21 mouse cellular contexts compared by ENCODE assay signal in genomic region chr1:13927964-13928363, GRCm38 (mm10).
"Had no signal": no experiment of that assay in that cellular context is flagged by ENCODE, and none has a peak within 500 bp of the region (broad histone marks: within the 10 kb centered on the region; RNA-seq: fewer than 3 reads in every experiment).

No protein-coding gene starts in this region.

- H3K4me1 ChIP-seq: liver, embryonic 12.5 days; liver, embryonic 15.5 days; neural tube, embryonic 12.5 days; neural tube, embryonic 15.5 days; stomach, embryonic 15.5 days had no signal

- H3K4me3 ChIP-seq: left cerebral cortex, adult 2 months; liver, embryonic 12.5 days; liver, embryonic 15.5 days; neural tube, embryonic 12.5 days; neural tube, embryonic 15.5 days; stomach, embryonic 15.5 days had no signal

- DNase-seq: kidney, adult 2 months; kidney, postnatal 25 days; layer of hippocampus, postnatal 36 days; liver; lung, adult 18-20 months; lung, postnatal 14 days; lung, postnatal 4 days; midbrain, embryonic 14.5 days; right cerebral cortex, adult 18-20 months; right cerebral cortex, postnatal 14 days; right cerebral cortex, postnatal 4 days; thymus, postnatal 25 days had no signal

- H3K27ac ChIP-seq: kidney, postnatal 0 days; left cerebral cortex, adult 2 months; liver, embryonic 12.5 days; liver, embryonic 15.5 days; neural tube, embryonic 12.5 days; neural tube, embryonic 15.5 days; stomach, embryonic 15.5 days had no signal

- H3K27me3 ChIP-seq: liver, embryonic 12.5 days; liver, embryonic 15.5 days; stomach, embryonic 15.5 days had no signal

- H3K9me3 ChIP-seq: liver, embryonic 12.5 days; liver, embryonic 15.5 days; neural tube, embryonic 12.5 days; neural tube, embryonic 15.5 days; stomach, embryonic 15.5 days had no signal

- H3K9ac ChIP-seq: liver, embryonic 12.5 days; liver, embryonic 15.5 days; neural tube, embryonic 12.5 days; neural tube, embryonic 15.5 days; stomach, embryonic 15.5 days had no signal

- H3K36me3 ChIP-seq: liver, embryonic 12.5 days; liver, embryonic 15.5 days; neural tube, embryonic 12.5 days; neural tube, embryonic 15.5 days; stomach, embryonic 15.5 days had no signal

- ATAC-seq: intestine, postnatal 0 days; liver, embryonic 12.5 days had no signal

- H3K4me2 ChIP-seq: liver, embryonic 12.5 days; liver, embryonic 15.5 days; midbrain, embryonic 11.5 days; neural tube, embryonic 12.5 days; neural tube, embryonic 15.5 days; stomach, embryonic 15.5 days had no signal
